Mouse (Mus musculus) gastrocnemius, postnatal 14 days (tissue): Measurements from ENCODE around the gene Mrpl36. TPM values are rescaled to one million over a fixed set of nuclear protein-coding genes. Genes with fewer than 3 reads are reported as not detected.

Experiments
- DNase-seq: peaks from one replicate; pipeline ENCODE4 v3.0.0; 2021; ENCODE audit warnings: mixed read lengths
- intact Hi-C: fragments of 180-260 bp; cut with DNase I; formaldehyde crosslinking; loops from one replicate; pipeline ENCODE4 v1.15.1; 2025; ENCODE audit warnings: low total_unique reads
- total RNA-seq, 2 experiments: library from RNA; stranded (reverse); gene quantifications; 2 replicates each; pipeline ENCODE4 v1.2.3; 2021

The Mrpl36 gene
- total RNA-seq, 2 experiments from 2014 or later, result 36.1 to 43.7 TPM

- no peak for DNase-seq
- intact Hi-C loops, result no loop called here
Observed at GRCm38 (mm10) chr13:73345102-73345890, 17.0 kb downstream of the Mrpl36 start.

GRCm38 (mm10) chr13:73346131-73346530 lies 17.8 kb downstream of the Mrpl36 start:
- DNase-seq, result no peak
- intact Hi-C loops, result no loop called here

- intact Hi-C loops, result no loop called here
- no peak for DNase-seq
Observed at GRCm38 (mm10) chr13:73346743-73347142, 18.4 kb downstream of the Mrpl36 start.

GRCm38 (mm10) chr13:73347171-73347570 lies 18.9 kb downstream of the Mrpl36 start:
- intact Hi-C loops, result no loop called here
- no peak for DNase-seq

- no peak for DNase-seq
- intact Hi-C loops, result no loop called here
Observed at GRCm38 (mm10) chr13:73347922-73348650, 19.8 kb downstream of the Mrpl36 start.

- intact Hi-C loops, result no loop called here
- DNase-seq, result no peak
Observed at GRCm38 (mm10) chr13:73350741-73351140, 22.4 kb downstream of the Mrpl36 start.

GRCm38 (mm10) chr13:73351910-73352309 lies 23.6 kb downstream of the Mrpl36 start:
- no peak for DNase-seq
- intact Hi-C loops, result no loop called here

- DNase-seq, result no peak
- intact Hi-C loops, result no loop called here
Observed at GRCm38 (mm10) chr13:73352491-73352890, 24.2 kb downstream of the Mrpl36 start.

- no peak for DNase-seq
- intact Hi-C loops, result no loop called here
Observed at GRCm38 (mm10) chr13:73357106-73357505, 28.8 kb downstream of the Mrpl36 start.

- intact Hi-C loops, result no loop called here
- DNase-seq, result no peak
Observed at GRCm38 (mm10) chr13:73373367-73373766, 45.1 kb downstream of the Mrpl36 start.

GRCm38 (mm10) chr13:73374612-73375011 lies 46.3 kb downstream of the Mrpl36 start:
- DNase-seq, result no peak
- intact Hi-C loops, result no loop called here

GRCm38 (mm10) chr13:73377637-73378036 lies 49.3 kb downstream of the Mrpl36 start:
- DNase-seq, result no peak
- intact Hi-C loops, result no loop called here

Other genes with a start within 250 kb of the Mrpl36 start
- not detected for gene Irx4, start 68.0 kb upstream of the Mrpl36 start, total RNA-seq
- 100 to 1,000 TPM; 326 to 373 TPM for gene Ndufs6, start within 50 bp of the Mrpl36 start, total RNA-seq
- 1 to 10 TPM; 6.0 to 7.5 TPM for gene Lpcat1, start 138.7 kb downstream of the Mrpl36 start, total RNA-seq
- gene Slc6a3, start 208.2 kb downstream of the Mrpl36 start, total RNA-seq, result not detected